Mouse (Mus musculus) central nervous system, embryonic 11.5 days (tissue): ENCODE data around the gene Tmed5. TPM values are rescaled to one million over a fixed set of nuclear protein-coding genes. Genes with fewer than 3 reads are reported as not detected.

ENCODE experiments used
- polyA plus RNA-seq: library from polyadenylated mRNA; depleted of rRNA; stranded (reverse); fragments of >200 nt; gene quantifications from 2 replicates; pipeline ENCODE4 v1.2.3, GENCODE M21; 2012; rRNA removed

Tmed5 gene
- 17.8 and 29.5 TPM in 2 replicates for polyA plus RNA-seq

DNA sequence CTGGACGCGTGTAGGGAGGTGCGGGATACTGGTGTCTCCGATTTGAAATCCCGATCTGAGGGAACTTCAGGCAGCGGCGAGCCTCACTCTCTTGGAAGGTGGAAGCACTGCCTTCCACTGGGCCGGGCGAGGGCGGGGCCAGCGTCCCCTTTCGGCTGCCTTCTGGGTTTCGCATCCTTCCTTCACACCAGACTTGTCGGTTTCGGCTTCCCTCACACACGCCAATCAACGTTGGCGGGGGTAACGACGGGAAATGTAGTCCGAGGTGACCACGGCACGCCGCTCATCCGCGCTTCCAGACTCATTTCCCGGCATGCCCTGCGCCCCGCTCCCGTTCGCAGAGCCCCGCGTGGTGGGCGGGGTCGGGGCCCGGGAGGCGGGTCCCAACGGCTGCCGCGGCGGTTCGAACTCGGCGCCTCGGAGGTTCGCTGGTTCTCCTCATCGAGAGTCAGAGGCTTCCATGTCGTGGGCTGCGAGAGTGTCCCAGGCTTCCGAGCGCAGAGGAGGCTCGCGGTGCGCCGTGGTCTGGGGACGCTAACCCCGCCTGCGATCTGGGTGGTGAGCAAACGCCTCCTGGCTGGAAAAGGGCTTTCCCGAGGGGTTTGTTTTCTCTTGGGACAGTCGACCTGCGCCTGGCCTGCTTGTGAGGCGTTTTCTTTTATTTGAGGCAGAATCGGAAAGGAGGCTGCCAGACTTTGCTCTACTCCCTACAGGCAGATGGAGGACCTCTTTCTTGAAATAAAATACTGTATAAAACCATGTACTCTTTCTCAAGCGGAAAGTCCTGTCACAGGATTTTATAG lies at the start of gene Tmed5, which contains the start of gene Ccdc18:
Gene Tmed5, minus strand, starts transcription at position 180 of the 803 bp plus-strand sequence.
Gene Ccdc18, plus strand, starts transcription at position 435 of the 803 bp plus-strand sequence.

DNA sequence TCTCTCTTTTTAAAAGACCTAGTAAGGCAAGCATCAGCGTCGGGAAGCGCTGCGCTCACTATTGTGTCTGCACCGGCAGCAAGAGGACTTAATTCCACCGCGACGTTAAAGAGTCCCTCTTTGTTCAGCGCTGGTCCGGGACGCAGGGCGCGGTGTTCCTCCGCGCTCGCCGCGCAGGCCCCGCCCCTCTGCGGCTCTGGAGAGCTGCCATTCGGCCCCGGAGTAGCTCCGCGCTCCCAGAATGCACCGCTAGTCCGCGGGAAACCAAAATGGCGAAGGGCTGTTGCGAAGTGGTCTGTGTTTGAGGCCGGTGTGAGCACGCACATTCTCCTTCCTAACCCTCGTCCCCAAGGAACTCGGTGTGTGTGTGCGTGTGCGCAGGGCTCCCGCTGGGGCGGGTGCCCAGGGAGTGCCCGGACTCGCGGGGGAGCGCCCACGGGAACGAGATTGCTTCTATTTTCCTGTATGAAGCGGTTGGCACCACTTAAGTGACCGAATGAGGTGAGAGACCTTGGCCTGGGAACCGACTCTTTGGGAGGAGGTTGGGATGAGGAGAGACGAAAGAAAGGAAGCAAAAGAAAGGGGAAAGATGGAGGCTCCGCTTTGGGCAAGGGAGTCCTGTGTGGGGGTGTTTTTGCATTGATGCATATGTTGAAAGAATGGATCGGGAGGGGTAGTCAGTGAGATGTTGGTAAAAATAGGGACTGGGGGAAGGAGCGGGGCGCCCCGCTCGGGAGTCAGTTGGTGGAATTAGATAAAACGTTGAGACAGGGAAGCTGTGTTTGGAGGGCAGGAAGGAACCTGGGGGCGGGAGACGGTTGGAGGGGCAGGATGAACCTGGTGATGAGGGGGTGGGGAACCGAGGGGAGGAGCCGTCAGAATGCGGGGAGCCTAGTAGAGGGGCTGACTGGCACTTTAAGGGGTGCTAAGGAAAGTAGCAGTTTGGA lies 66.7 kb downstream of the Tmed5 start, which contains the start of gene Mtf2:
Gene Mtf2, plus strand, starts transcription at position 210 of the 947 bp plus-strand sequence.

Other genes with a start within 250 kb of the Tmed5 start
- 360 and 564 TPM in 2 replicates for gene Rpl5, start 232.1 kb downstream of the Tmed5 start, polyA plus RNA-seq
- gene Fam69a, start 145.5 kb downstream of the Tmed5 start, polyA plus RNA-seq = 9.2 and 10.3 TPM in 2 replicates
- gene Mtf2, start 66.9 kb downstream of the Tmed5 start, polyA plus RNA-seq = 80.9 and 109 TPM in 2 replicates
- 3.9 and 4.7 TPM in 2 replicates for gene Ccdc18, start 255 bp upstream of the Tmed5 start, polyA plus RNA-seq
- gene Dr1, start 136.3 kb upstream of the Tmed5 start, polyA plus RNA-seq = 28.8 and 38.9 TPM in 2 replicates
- gene Pigg, start 180.0 kb upstream of the Tmed5 start, polyA plus RNA-seq = 3.9 and 5.9 TPM in 2 replicates
- 0.34 and 0.36 TPM in 2 replicates for gene Gm42517, start 235.3 kb upstream of the Tmed5 start, polyA plus RNA-seq